Mouse (Mus musculus) forebrain, postnatal 0 days (tissue): ENCODE data around the gene Atf6. TPM values are rescaled to one million over a fixed set of nuclear protein-coding genes. Genes with fewer than 3 reads are reported as not detected.

Experiments used
- ATAC-seq: fragments of 200-750 bp; cut with Nextera tagmentation; 2 replicates; pipeline ENCODE4 v1.8.0; 2017; ENCODE audit warnings: mild to moderate bottlenecking, moderate library complexity
- DNase-seq: peaks from one replicate; pipeline ENCODE4 v3.0.0-alpha.2; 2015
- H3K27ac ChIP-seq: fragments of 300-500 bp; sonication (generic); 2 replicates; pipeline ENCODE4 v1.5.1; 2014; ENCODE audit warnings: low read depth, mild to moderate bottlenecking, antibody characterized with exemption, low read length, moderate library complexity, mixed read lengths
- H3K27me3 ChIP-seq: fragments of 300-500 bp; sonication (generic); 2 replicates; pipeline ENCODE4 v1.6.1; 2014; ENCODE audit warnings: mild to moderate bottlenecking, low read length, mixed read lengths; ENCODE audit not compliant: insufficient read depth
- H3K36me3 ChIP-seq: fragments of 300-500 bp; sonication (generic); 2 replicates; pipeline ENCODE4 v1.6.1; 2014; ENCODE audit warnings: mild to moderate bottlenecking, moderate library complexity; ENCODE audit not compliant: insufficient read depth
- H3K4me1 ChIP-seq: fragments of 300-500 bp; sonication (generic); 2 replicates; pipeline ENCODE4 v1.6.1; 2014; ENCODE audit warnings: antibody characterized with exemption; ENCODE audit not compliant: insufficient read depth
- H3K4me2 ChIP-seq: fragments of 300-500 bp; sonication (generic); 2 replicates; pipeline ENCODE4 v1.6.1; 2014; ENCODE audit warnings: low read depth, mild to moderate bottlenecking, moderate library complexity
- H3K4me3 ChIP-seq: fragments of 300-500 bp; sonication (generic); 2 replicates; pipeline ENCODE4 v1.5.1; 2014; ENCODE audit warnings: low read depth, low read length, mixed read lengths
- H3K9ac ChIP-seq: fragments of 300-500 bp; sonication (generic); 2 replicates; pipeline ENCODE4 v1.6.1; 2014; ENCODE audit warnings: mild to moderate bottlenecking
- H3K9me3 ChIP-seq: fragments of 300-500 bp; sonication (generic); 2 replicates; pipeline ENCODE4 v1.6.1; 2016; ENCODE audit warnings: low read length
- CTCF ChIP-seq: sonication (generic); IDR thresholded peaks from 2 replicates; pipeline ENCODE4 v1.5.1; 2016; ENCODE audit warnings: antibody characterized with exemption, control low read depth, low read depth
- WGBS: fragments of 180-500 bp; shearing (Covaris S2); extraction: QIAGEN DNeasy Blood & Tissue Kit; methylation state at CpG from one replicate; pipeline ENCODE4 v1.1.7; 2014; 5-methylcytosine and 5-hydroxymethylcytosine counted together
- polyA plus RNA-seq: library from polyadenylated mRNA; unstranded; fragments of >200 nt; fragmentation: Nextera tagmentation; extraction: Ambion mirVana; gene quantifications from 2 replicates; pipeline ENCODE4 v1.2.1, GENCODE M21; 2015
- total RNA-seq: library from RNA; depleted of rRNA; stranded (reverse); fragments of >200 nt; gene quantifications from 2 replicates; pipeline ENCODE4 v1.2.3, GENCODE M21; 2014

Gene Atf6
- total and polyA plus RNA-seq, 2 experiments from 2014 or later = 5.3 to 18.1 TPM

GRCm38 (mm10) chr1:170868107-170868904, 735 bp upstream of the Atf6 start:
- Histone ChIP-seq H3K27ac (0 out of 2 replicates have a peak overlapping the region, but pooled peaks have one; percentile 47), H3K4me1 (peaks cover 7% of the 10 kb centered on the region; the same call in 1 of the 2 replicates), H3K27me3 (no peaks in the 10 kb centered on the region), H3K4me2 (peak overlapping the region; percentile 67), H3K9me3 (no peaks in the 10 kb centered on the region), H3K36me3 (no peaks in the 10 kb centered on the region), H3K4me3 (peak overlapping the region; percentile 73), H3K9ac (peak overlapping the region; percentile 84)
- ATAC-seq (peak; percentile 92), DNase-seq (peak; percentile 88)
- TF ChIP-seq CTCF = no peak
- under 1% methylated on average over 33 of the region's 33 CpGs for WGBS

GRCm38 (mm10) chr1:170866992-170867690, 430 bp downstream of the Atf6 start:
- Histone ChIP-seq H3K27me3 (no peaks in the 10 kb centered on the region), H3K9ac (peak overlapping the region; percentile 84), H3K4me2 (peak overlapping the region; percentile 67), H3K27ac (peak overlapping the region; percentile 60), H3K9me3 (no peaks in the 10 kb centered on the region), H3K4me1 (peaks cover 7% of the 10 kb centered on the region; the same call in 1 of the 2 replicates), H3K36me3 (no peaks in the 10 kb centered on the region), H3K4me3 (peak overlapping the region; percentile 73)
- ATAC-seq (peak; percentile 47), DNase-seq (peak; percentile 57)
- 2% methylated on average over 30 of the region's 30 CpGs for WGBS
- TF ChIP-seq CTCF = no peak

- TF ChIP-seq CTCF = no peak
- 90% methylated on average over 5 of the region's 5 CpGs for WGBS
- H3K9ac ChIP-seq = no peak overlapping the region
Measured at GRCm38 (mm10) chr1:170865406-170865805, 2.2 kb downstream of the Atf6 start.

GRCm38 (mm10) chr1:170864754-170865153, 2.8 kb downstream of the Atf6 start:
- Histone ChIP-seq H3K4me1 (peaks cover 7% of the 10 kb centered on the region; the same call in 1 of the 2 replicates), H3K4me3 (no peak overlapping the region), H3K27ac (no peak overlapping the region), H3K4me2 (no peak overlapping the region), H3K36me3 (no peaks in the 10 kb centered on the region), H3K9ac (no peak overlapping the region), H3K27me3 (no peaks in the 10 kb centered on the region), H3K9me3 (no peaks in the 10 kb centered on the region)
- no peak for TF ChIP-seq CTCF
- DNase-seq (no peak), ATAC-seq (no peak)
- 83% methylated on average over 3 of the region's 3 CpGs for whole genome bisulfite sequencing

More at GRCm38 (mm10) chr1:170865406-170865805, 2.2 kb downstream of the Atf6 start:
- H3K36me3 ChIP-seq = no peaks in the 10 kb centered on the region
- H3K9me3 ChIP-seq = no peaks in the 10 kb centered on the region
- H3K4me3 ChIP-seq = no peak overlapping the region
- H3K4me1 ChIP-seq = peaks cover 7% of the 10 kb centered on the region; the same call in 1 of the 2 replicates
- no peak overlapping the region for H3K27ac ChIP-seq
- H3K4me2 ChIP-seq = no peak overlapping the region
- ATAC-seq = no peak
- DNase-seq = no peak
- no peaks in the 10 kb centered on the region for H3K27me3 ChIP-seq

GRCm38 (mm10) chr1:170864234-170864633, 3.3 kb downstream of the Atf6 start:
- no peak for DNase-seq
- Histone ChIP-seq H3K4me3 (no peak overlapping the region), H3K36me3 (no peaks in the 10 kb centered on the region), H3K27me3 (no peaks in the 10 kb centered on the region), H3K9ac (no peak overlapping the region), H3K27ac (no peak overlapping the region), H3K9me3 (no peaks in the 10 kb centered on the region), H3K4me2 (no peak overlapping the region), H3K4me1 (peaks cover 7% of the 10 kb centered on the region; the same call in 1 of the 2 replicates)
- ATAC-seq = no peak
- TF ChIP-seq CTCF = no peak

- TF ChIP-seq CTCF = no peak
- WGBS = 73% methylated on average over 4 of the region's 4 CpGs
- Histone ChIP-seq H3K9me3 (no peaks in the 10 kb centered on the region), H3K4me3 (no peak overlapping the region), H3K4me1 (peaks cover 7% of the 10 kb centered on the region; the same call in 1 of the 2 replicates), H3K27ac (no peak overlapping the region), H3K27me3 (no peaks in the 10 kb centered on the region), H3K9ac (no peak overlapping the region), H3K36me3 (no peaks in the 10 kb centered on the region), H3K4me2 (no peak overlapping the region)
- DNase-seq = no peak
- ATAC-seq = no peak
Measured at GRCm38 (mm10) chr1:170863033-170863432, 4.5 kb downstream of the Atf6 start.

GRCm38 (mm10) chr1:170862435-170862717, 5.2 kb downstream of the Atf6 start:
- Histone ChIP-seq H3K9me3 (no peaks in the 10 kb centered on the region), H3K4me1 (peaks cover 7% of the 10 kb centered on the region; the same call in 1 of the 2 replicates), H3K4me2 (no peak overlapping the region), H3K27ac (no peak overlapping the region), H3K27me3 (no peaks in the 10 kb centered on the region), H3K36me3 (no peaks in the 10 kb centered on the region), H3K4me3 (no peak overlapping the region), H3K9ac (no peak overlapping the region)
- ATAC-seq (no peak), DNase-seq (no peak)
- WGBS = 76% methylated on average over 3 of the region's 3 CpGs
- TF ChIP-seq CTCF = no peak
